Mouse (Mus musculus) megakaryocyte progenitor cell, adult 5-6 weeks (primary cell): Measurements from ENCODE around the gene Pisd. TPM values are rescaled to one million over a fixed set of nuclear protein-coding genes. Genes with fewer than 3 reads are reported as not detected.
"Not testable (repeated sequence)": the region's sequence is repeated elsewhere in the genome, so short reads cannot be mapped to it uniquely, and the experiment has no call there.

Source experiments
- ATAC-seq: replicated peaks from 2 replicates; pipeline ENCODE4 v1.8.0; 2016; ENCODE audit warnings: mild to moderate bottlenecking, moderate TSS enrichment, inconsistent platforms; ENCODE audit not compliant: poor library complexity
- total RNA-seq, 2 experiments: library from RNA; stranded (forward) in 1 of 2; stranded (reverse) in 1 of 2; fragments of 157-497, 149-512 nt in 1 of 2; fragments of 200-1000 nt in 1 of 2; gene quantifications; 2 replicates each; pipeline versions ENCODE4 v1.2.3 to v1.2.4; 2015 to 2017

The Pisd gene
- total RNA-seq, 2 experiments from 2014 or later: 33.8 to 38.9 TPM

GRCm38 (mm10) chr5:32747650-32748375, 37.6 kb downstream of the Pisd start:
- peak; percentile 58 for ATAC-seq

GRCm38 (mm10) chr5:32745705-32746655, 39.5 kb downstream of the Pisd start:
- ATAC-seq: peak; percentile 79

GRCm38 (mm10) chr5:32742149-32742548, 43.3 kb downstream of the Pisd start:
- ATAC-seq: 0 out of 2 replicates have a peak, but pooled peaks have one; percentile 15

GRCm38 (mm10) chr5:32741377-32741776, 44.1 kb downstream of the Pisd start:
- ATAC-seq: peak; percentile 53

GRCm38 (mm10) chr5:32740850-32741249, 44.6 kb downstream of the Pisd start:
- 0 out of 2 replicates have a peak, but pooled peaks have one; percentile 12 for ATAC-seq

- no peak for ATAC-seq
These were observed 45.3 kb downstream of the Pisd start for GRCm38 (mm10) chr5:32740138-32740537.

- ATAC-seq: not testable (repeated sequence)
These were observed 48.7 kb downstream of the Pisd start for GRCm38 (mm10) chr5:32736770-32737169.

GRCm38 (mm10) chr5:32735779-32736178, 49.7 kb downstream of the Pisd start:
- ATAC-seq: no peak

- peak; percentile 57 for ATAC-seq
These were observed 51.6 kb downstream of the Pisd start for GRCm38 (mm10) chr5:32733892-32734291.

- ATAC-seq: 0 out of 2 replicates have a peak, but pooled peaks have one; percentile 21
These were observed 56.6 kb downstream of the Pisd start for GRCm38 (mm10) chr5:32728851-32729250.

- 0 out of 2 replicates have a peak, but pooled peaks have one; percentile 45 for ATAC-seq
These were observed 57.1 kb downstream of the Pisd start for GRCm38 (mm10) chr5:32728300-32728699.

GRCm38 (mm10) chr5:32725397-32725796, 60.0 kb downstream of the Pisd start:
- ATAC-seq: not testable (repeated sequence)

- no peak for ATAC-seq
These were observed 61.5 kb downstream of the Pisd start for GRCm38 (mm10) chr5:32723981-32724380.

- peak; percentile 58 for ATAC-seq
These were observed 62.7 kb downstream of the Pisd start for GRCm38 (mm10) chr5:32722711-32723110.

- ATAC-seq: peak; percentile 38; the same call in 1 of the 2 replicates
These were observed 63.2 kb downstream of the Pisd start for GRCm38 (mm10) chr5:32722263-32722662.

- no peak for ATAC-seq
These were observed 64.1 kb downstream of the Pisd start for GRCm38 (mm10) chr5:32721316-32721715.

GRCm38 (mm10) chr5:32720416-32720815, 65.0 kb downstream of the Pisd start:
- no peak for ATAC-seq

- ATAC-seq: no peak
These were observed 66.5 kb downstream of the Pisd start for GRCm38 (mm10) chr5:32718916-32719315.

- no peak for ATAC-seq
These were observed 67.7 kb downstream of the Pisd start for GRCm38 (mm10) chr5:32717726-32718125.

- peak; percentile 77 for ATAC-seq
These were observed 71.6 kb downstream of the Pisd start for GRCm38 (mm10) chr5:32713703-32714467.
